Mouse (Mus musculus) NIH3T3 (cell line): ENCODE data around the gene Ldha.

Experiments
- DNase-seq: peaks from one replicate; pipeline ENCODE4 v3.0.0-alpha.2; 2012; ENCODE audit warnings: low read depth

Ldha gene

DNA sequence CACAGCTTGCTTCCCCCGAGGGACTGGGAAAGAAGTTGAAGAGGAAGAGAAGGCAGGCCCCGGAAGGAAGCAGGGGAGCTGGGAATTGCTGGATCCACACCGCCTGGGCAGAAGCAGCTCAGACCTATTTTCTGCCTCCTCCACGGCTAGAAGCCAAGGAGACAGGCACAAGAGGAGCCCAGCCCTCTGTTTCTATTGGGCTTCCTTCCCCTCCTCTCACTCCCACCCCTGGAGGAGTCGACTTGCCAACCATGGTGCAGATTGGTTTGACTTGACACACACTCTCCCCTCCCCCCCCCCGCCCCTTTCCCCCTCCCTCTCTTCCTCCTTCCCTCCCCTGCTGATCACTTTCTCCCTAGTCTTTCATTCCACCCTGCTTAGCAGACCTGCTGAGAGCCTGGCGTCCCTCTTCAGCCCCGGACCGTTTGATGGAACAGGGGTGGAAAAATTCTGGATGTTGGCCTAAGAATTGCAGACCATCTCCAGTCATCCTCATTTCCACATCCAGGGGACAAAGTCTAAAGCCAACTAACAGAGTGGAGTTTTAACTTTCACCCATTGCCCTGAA, 3.1 kb upstream of the Ldha start:
- DNase-seq: peak; percentile 77

DNA sequence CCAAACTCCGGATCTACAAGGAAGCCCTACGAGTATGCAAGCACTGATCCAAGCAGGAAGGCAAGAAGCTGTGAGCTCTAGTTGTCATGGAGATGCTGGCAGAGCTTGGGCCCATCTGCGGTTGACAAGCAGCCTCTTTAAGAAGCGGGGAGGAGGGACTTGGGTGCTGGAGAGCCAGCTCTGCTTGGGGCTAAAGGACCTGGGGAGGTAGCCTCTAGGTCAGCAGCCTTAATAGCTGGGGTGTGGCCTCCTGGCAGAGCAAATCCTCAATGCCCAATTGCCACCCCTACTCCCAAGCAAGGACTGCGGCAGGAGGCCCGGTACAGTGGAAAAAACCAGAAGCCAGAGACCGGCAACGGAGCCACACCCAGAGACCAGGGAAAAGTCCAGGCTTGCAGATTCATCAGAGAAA, 2.4 kb upstream of the Ldha start:
- DNase-seq: peak; percentile 88

DNA sequence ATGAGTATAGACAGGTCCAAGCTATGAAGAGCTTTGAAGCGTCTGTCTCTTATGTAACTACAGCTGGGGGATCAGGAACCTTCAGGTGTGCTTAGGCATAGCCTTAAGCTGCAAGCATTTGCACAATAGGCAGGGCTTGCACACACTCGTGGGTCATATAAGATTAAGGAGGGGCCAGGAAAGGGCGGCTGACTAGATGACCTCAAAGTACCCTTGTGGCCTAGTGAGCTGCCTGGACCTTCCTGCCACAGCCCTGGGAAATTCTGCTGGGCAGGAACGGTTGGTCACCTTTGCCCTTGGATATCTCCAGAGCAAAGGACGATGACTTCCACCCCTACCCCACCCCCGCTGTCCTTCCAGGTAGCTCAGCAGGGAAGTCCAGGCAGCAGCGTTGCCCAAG, 1.8 kb upstream of the Ldha start:
- DNase-seq: no peak

DNA sequence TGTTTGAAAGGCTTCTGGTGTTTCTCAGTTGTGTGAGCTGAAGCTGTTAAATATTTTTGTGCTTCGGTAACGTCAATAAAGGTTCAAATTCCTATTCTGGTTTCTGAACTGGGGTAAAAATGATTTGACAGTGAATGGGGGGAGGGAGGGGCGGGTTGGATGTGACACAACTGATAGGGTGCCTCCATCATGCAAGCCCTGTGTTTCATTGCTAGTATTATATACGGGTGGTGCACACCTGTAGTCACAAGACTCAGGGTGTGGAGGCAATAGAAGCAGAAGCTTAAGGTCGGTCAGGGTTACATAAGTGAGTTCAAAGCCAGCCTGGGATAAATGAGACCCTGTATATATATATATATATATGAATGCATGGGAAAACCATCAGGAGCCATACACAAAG, 1.4 kb upstream of the Ldha start:
- no peak for DNase-seq

DNA sequence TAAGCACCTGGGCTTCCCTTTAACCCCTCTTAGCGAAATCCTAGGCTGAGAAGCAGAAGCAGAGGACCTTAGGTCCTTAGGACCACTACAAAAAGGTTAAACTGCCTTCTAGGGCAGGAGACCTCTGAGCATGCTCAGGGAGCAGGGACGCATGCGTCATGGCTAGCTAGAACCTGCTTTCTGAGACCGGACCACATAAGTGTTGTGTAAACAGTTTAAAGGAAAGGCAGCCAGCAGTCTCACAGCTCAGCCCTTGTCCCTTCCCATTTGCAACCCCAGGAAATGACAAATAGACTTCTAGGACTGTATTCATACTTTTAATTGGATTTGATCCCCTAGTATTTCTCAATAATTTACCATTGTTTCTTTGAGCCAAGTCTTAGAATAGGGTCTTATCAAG, 949 bp upstream of the Ldha start:
- DNase-seq: no peak

DNA sequence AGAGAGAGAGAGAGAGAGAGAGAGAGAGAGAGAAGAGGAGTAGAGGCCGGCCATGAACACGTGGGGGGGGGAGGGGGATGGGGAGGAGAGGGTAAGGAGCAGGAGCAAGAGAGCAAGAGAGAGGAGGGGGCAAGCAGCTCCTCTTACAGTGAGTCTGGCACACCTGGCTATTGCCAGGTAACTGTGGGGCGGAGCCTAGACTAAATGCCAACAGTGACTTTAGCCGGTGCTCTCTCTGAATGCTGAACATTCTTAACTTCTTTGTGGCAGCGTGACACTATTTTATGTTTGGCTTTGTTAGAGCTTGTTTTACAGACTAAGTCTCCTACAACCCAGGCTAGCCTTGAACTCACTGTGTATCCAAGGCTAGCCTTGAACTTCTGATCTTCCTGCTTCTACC, 1.0 kb downstream of the Ldha start:
- DNase-seq: no peak

DNA sequence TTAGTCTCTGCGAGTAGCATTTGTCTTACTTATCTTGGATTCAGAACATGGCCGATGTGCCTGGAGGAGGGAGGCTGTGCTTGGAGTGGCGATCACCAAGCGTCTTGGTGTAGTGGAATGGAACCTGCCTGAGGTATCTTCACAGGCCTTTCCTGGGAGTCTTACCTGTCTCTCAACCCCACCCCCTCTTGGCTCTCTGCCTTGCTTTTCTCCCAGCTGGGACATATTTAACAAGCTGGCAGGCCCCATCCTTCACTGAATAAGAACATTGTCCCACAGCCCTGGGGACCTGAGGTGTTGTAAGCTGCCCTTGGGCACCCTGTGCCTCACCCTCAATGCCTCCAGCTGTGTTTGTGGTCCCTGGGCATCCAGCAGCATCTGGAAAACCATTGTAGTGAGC, 2.3 kb downstream of the Ldha start:
- DNase-seq: no peak

DNA sequence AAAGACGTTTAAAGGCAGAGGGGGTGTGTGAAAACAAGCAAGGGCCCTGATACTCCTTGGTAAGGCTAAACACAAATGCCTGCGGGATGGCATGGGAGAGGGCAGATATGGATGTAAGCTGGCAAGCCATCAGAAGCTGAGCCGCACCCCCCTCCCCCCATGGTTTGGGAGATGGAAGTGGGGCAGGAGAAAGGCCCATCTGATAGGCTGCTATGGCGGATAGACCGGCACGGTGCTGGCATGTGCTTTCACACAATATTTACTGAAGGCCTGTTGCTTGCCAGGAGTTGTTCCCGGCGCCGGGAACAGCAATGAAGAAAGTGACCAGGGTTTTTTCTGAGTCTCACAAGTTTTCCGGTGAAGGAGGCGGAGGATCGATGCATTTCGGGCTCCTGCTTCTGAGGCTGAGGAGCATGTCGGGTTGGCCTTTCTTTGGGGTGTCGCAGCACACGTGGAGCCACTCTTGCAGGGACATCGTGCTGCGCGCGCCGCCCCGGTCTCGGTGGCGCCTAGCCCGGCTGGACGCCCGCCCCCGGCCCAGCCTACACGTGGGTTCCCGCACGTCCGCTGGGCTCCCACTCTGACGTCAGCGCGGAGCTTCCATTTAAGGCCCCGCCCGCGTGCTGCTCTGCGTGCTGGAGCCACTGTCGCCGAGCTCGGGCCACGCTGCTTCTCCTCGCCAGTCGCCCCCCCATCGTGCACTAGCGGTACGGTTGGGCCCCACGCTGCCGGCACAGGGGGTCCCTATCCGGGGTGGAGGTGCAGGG, 4.1 kb downstream of the Ldha start:
- peak; percentile 94 for DNase-seq

DNA sequence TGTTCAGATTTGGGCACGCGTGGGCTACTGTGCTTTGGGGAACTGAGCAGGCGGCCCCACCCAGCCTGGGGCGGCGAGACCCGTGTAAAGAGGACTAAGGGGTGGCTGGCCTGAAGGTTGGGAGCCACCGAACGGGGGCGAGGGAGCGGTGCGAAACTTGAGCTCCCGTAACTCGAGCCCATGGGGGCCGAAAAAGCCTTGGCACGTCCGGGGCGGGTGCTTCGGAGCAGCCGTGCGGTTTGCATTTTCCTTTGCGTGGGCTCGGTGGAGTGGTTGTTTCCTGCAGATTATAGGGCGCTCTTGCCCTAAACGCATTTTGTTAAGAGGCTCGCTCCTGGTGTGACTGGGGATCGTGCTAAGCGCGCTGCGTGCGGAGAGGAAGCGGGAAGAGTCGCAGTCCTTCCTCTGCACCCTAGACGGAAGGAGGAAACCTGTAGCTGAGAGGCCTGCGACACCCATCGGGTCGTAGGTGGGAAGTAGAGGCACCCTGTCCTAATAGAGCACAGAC, 4.8 kb downstream of the Ldha start:
- peak; percentile 58 for DNase-seq

DNA sequence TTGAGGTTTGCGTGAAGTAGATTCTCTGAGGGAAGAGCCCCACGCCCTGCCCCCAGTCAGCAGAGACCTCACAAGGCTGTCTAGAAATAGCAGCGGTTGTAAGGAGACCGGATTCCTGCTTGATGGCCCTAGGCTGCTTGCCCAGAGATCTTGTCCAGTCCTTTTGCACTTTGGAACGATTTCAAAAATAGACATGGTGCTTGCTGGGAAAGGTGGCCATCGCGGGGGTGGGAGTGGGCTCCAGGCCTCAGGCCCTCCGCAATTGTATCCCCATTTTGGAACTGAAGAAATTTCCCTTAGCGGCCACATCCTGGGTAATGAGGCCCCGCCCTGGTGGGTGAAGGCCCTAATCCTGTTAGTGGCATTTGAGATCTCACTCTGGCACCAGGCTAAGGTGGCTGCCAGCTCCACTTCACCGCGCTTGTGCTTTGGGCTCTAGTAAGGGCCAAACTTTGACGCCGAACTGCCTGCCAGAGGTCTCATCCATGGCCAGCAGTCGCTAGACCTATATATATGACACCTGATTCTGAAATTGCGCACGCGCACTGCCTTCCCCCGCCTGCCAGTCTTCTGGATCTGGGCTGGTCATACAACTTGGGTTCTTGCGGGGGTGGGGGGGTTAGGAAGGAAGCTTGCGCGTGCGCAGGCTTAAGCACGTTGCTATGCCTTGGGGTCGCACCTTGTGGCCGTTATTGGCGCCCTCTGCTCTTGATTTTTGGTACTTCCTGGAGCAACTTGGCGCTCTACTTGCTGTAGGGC, 5.4 kb downstream of the Ldha start:
- peak; percentile 89 for DNase-seq

DNA sequence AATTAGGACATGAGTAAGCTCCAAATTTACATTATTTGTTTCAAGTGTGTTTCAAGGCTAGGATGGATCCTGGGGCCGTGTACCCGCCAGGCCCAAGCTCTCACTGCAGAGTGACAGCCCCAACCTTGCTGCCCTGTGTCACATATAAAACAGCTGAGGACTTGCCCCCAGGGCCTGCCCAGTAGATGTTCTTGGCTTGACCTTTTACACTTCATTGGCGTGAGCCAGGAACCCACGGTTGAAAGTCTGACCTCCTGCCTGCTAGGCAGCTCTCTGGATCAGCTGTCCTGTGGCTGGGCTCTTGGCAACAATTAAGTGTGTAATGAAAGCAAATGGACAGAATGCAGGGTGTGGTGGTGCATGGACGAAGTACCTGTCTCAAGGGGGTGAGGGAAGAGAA, 8.0 kb downstream of the Ldha start:
- no peak for DNase-seq

DNA sequence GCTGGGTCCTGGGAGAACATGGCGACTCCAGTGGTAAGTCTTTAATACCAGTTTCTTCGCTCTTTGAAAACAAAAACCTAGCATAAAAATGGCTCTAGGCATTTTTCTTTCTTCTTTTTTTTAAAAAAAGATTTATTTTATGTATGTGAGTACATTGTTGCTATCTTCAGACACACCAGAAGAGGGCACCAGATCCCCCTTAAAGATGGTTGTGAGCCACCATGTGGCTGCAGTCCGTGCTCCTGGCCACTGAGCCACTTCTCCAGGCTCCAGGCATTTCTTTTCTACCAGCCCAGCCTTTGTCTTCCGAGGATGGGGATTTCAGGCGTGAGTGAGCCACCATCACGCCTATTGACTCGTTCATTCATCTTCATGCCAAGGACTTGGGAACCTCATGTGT, 9.8 kb downstream of the Ldha start:
- peak; percentile 40 for DNase-seq

DNA sequence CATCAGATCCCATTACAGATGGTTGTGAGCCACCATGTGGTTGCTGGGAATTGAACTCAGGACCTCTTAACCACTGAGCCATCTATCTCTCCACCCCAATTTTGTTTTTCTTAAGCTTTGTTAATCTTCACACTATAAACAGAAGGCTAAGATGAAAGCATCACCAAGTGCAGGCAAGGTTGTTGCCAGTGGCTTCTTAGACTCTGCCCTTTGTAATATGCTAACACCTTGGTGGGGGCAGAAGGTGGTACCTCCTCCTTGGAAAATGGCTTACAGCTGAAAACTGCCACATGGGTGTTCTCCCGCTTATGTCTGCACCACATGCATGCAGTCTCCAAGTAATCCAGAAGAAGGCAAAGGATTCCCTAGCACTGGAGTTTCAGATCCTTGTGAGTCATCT, 11.4 kb downstream of the Ldha start:
- DNase-seq: no peak

DNA sequence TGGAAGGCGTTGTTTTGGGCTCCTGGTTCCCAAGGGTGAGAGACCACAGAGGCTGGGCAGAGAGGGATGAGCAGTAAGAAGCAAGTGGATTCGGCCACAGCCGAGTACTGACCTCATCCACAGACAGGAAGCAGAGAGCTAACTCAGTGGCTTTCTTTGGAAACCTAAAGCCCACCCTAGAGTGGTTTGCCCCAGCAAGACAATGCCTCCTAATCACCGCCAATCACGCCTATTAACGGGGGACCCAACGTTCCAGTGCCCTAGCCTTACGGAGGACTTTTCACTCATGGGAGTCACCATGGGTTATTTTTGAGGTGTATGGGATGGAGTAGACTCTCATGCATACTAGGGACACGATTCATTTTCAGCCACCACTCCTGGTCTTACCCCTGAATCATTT, 12.1 kb downstream of the Ldha start:
- DNase-seq: no peak

DNA sequence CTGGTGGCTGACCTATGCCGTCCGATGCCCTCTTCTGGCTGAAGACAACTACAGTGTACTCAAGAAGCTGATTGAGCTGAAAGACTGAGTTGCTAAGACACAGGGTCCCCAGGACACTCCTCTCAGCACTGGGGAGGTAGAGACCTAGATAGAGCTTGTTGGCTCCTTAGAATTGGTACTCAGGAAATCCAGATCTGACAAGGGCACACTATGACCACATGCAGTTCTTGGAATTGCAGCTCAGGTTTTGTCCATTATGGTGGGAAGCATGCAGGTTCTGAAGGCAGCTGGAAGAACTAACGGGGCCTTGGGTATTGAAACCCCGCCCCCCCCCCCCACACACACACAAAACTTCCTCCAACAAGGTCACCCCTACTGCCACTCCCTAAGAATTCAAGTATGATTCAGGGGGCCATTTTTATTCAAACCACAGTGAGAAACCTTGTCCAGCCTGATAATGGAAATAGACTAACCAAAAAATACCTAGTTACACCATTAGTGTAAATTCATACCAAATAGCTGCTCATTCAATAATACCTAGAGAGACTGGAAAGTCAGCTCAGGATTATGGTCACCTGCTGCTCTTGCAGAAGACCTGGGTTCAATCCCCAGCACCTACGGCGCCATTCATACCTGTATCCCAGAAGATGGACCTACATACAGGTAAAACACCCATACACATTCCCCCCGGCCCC, 14.7 kb downstream of the Ldha start:
- no peak for DNase-seq

DNA sequence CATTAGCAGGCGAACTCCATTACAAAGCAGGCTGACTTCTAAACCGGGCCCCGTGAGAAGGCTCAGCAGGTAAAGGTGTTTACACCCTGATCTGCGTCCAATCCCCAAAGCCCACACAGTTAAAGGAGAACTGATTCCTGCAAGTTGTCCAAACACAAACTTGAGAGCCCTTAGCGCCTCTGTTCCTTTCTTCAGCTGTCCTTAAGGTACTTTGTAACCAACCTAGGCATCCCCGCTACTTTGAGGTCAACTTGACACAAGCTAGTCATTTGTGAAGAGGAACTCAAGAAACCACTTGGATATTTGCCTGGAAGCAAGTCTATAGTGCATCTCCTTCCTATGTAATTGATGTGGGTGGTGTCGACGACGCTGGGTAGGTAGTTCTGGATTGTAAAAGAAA, 16.2 kb downstream of the Ldha start:
- no peak for DNase-seq

DNA sequence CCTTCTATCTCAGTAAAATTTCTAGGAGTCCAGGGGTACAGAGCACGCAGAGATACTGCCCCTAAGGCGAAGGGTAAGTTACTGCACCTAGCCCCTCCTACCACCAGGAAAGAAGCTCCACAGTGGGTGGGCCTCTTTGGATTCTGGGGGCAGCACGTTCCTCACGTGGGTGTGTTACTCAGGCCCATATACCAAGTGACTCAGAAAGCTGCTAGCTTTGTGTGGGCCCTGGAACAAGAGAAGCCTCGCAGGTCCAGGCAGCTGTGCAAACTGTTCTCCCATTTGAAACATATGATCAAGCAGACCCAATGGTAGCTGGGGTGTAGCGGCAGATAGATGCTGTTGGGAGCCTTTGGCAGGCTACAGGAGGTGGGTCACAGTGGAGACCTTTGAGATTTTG, 17.8 kb downstream of the Ldha start:
- peak; percentile 30 for DNase-seq

DNA sequence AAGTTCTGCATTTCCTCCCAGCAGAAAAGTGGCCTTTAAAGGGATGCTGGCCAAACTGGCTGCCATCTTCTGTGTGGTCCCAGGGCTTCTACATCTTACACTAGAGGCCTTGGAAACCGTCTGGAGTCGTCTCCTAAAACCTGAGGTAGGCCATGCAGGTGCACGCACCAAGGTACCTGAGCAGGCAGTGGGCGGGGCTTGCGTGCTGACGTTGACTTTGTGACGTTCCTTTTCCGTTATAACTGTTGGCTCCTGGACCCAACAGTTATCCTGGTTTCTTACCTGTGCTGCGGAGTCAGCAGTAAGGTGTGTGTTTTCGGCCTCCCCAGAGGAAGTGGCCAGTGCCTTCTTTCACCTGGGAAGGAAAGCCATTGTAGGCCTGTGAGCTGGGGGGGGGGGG, 19.7 kb downstream of the Ldha start, which contains the start of gene Ldhc:
Gene Ldhc (plus strand): TSS at position 208 of the 400 bp plus-strand sequence.
- no peak for DNase-seq

DNA sequence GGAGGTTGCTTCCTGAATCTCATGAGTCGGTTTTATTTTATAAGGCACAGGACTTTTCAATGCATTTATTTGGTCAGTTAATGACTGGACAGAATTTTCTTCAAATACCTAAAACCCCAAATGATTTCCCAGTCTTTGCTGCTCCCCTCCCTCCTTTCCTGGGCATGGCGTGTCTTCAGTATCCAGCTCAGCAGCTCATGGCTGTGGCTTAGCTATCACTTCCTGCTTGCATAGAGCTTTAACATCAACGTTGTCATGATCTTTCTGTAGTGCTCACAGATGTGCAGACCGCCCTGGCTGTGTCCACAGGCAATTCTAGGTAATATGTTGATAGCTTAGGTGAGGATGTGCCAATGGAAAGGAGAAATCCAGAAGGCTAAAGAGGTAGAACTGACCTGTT, 30.7 kb downstream of the Ldha start:
- DNase-seq: no peak

DNA sequence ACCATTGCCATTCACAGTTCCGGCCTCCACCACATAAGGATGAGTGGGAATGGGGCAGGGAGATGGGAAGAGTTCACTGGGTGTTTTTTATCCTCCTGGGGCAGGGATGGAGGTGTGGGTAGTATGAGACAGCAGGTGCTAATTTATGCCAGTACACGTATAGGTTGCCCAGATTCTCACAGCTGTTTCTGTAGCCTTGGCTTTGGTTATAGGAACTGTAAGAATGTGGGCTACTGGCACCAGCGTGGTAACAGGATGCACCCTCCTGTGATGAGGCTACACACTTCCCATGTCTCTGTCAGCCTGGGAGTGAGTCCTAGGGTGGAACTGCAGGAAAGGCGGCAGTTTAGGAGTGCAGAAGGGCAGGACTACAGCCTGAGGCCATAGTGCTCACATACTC, 35.6 kb downstream of the Ldha start:
- DNase-seq: no peak

DNA sequence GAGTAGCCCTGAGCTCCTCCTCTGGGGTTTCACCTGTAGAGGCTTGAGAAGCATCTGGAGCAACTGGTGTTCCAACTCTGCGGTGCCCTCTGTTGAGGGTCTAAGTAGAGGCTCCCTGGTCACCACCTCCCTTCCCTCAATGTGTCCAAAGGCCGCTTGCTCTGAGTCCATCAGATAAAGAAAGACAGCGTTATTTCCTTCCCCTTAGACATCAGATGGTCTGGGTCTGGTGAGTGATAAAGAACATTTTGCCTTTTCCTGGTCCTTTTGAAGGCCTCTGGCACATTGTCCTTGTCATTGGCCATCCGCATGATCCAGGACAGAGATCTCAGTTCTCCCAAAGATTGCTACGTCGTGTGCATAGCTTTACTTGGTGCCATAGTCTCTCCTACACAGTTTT, 36.0 kb downstream of the Ldha start:
- no peak for DNase-seq

DNA sequence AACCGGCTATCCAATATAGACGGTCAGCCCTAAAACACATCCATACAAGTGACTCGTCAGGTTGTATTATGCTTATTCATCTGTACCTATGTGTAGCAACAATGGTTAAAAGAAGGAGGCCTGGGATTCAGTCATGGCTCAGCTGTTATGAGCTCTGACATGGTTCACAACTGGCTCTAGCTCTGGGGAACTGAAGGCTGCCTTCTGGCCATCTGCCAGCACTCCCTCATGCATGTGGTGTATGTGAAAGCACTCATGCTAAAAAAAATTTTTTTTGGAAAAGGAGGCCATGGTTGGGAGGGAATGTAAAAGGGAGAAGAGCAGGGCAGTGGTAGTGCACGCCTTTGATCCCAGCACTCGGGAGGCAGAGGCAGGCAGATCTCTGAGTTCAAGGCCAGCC, 38.6 kb downstream of the Ldha start:
- DNase-seq: peak; percentile 48

DNA sequence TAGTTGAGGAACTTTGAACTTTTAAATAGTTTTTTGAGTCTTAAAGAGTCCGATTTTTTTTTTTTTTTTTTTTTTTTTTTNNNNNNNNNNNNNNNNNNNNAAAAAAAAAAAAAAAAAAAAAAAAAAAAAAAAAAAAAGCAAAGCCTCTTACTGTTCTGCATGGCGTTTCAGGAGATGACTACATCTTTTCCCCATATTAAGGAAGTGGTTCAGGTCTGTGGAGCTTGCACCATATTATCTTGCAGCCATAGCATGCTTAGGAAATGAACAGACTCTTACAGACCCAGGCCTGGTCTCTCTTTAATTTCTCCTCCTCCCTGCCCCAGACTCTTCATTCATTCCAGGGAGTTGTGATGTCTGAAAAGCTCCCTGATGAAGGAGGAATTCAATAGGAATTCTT, 39.7 kb downstream of the Ldha start:
- DNase-seq: no peak
